Mouse (Mus musculus): ENCODE data around the gene Tgds. TPM values are rescaled to one million over a fixed set of nuclear protein-coding genes. Genes with fewer than 3 reads are reported as not detected.

Gene Tgds
- polyA plus RNA-seq, 1 experiment from 2014 or later = 35.9 TPM

DNA sequence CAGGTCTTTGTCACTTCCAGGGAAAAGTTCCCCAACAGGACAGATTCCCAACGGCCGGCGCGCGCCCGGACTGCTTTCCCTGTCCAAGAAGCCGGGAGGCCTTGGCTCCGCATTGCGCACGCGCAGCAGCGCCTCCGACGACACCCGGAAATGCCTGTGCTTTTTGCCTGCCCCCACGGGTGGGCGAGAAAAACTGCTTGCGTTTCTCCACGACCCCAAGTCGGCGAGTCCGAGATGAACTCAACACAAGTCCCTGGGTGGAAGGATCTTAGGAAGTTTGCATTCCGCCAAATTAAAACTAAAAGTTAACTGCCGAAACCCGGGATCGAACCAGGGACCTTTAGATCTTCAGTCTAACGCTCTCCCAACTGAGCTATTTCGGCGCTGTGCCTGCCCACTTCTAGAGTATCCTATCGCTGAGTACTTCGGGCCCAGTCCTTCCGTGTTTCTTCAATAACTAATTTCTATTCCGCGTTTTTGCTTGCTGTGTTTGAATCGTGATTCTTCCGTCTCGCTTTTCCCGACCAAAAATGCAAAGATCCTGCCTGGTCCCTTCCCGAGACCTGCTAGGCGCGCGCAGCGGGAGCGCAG, 43.2 kb downstream of the Tgds start:
- Histone ChIP-seq H3K9me3 (replicated peaks; ENCODE audit: control insufficient read depth, low read length) (no peaks in the 10 kb centered on the region), H3K27me3 (ENCODE audit: control insufficient read depth, insufficient read depth, low read length) (no peaks in the 10 kb centered on the region), H3K4me2 (peak overlapping the region; percentile 67), H3K4me1 (ENCODE audit: control insufficient read depth, insufficient read depth, low read length) (no peaks in the 10 kb centered on the region), H3K9ac (ENCODE audit: low read depth, low read length) (peak overlapping the region; percentile 67), H3K27ac (ENCODE audit: low read depth, low read length) (no peak overlapping the region), H3K36me3 (ENCODE audit: control insufficient read depth, insufficient read depth, low read length) (no peaks in the 10 kb centered on the region), H3K4me3 (ENCODE audit: low read depth, low read length) (peak overlapping the region; percentile 62)
- peak; percentile 86 for ATAC-seq (replicated peaks; ENCODE audit: insufficient number of reproducible peaks, low FRiP score, low TSS enrichment)
- under 1% methylated on average over 44 of the region's 44 CpGs for WGBS (ENCODE audit: insufficient replicate concordance)

DNA sequence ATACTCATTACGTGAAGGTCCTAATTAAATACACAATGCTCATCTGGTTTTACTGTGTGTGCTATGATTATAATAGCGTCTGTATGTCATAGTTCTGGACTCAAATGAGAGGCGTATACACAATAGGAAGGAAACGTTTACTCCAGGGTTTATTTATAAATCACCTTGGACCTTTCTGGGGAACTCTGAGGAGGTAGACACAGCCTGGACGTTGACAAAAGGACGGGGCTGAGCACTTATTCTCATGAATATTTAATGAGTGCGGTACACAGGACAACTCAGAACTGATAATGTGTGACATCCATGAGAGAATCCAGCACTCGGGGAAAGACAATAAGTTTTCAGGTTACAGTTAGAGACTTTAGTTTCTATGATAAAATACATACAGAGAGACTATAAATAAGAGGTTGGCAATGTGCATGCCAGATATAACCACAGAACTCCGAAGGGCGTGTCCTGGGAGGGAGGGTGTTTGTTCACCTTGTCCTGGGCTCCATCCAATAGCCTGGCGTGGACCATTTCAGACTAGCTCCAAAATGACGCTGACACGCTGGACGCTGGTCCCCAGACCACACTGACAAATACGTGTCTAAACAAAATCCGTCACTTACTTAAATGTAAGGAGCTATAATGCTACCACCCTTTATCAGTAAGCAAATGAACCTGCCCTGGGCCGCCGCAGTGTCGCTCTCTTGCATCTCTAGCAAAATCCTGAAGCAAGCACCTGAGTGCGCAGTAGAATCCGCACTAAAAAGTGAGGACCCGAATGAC, 43.9 kb downstream of the Tgds start:
- Histone ChIP-seq H3K36me3 (ENCODE audit: control insufficient read depth, insufficient read depth, low read length) (no peaks in the 10 kb centered on the region), H3K4me3 (ENCODE audit: low read depth, low read length) (peak overlapping the region; percentile 62), H3K9ac (ENCODE audit: low read depth, low read length) (peak overlapping the region; percentile 67), H3K4me2 (peak overlapping the region; percentile 67), H3K9me3 (replicated peaks; ENCODE audit: control insufficient read depth, low read length) (no peaks in the 10 kb centered on the region), H3K4me1 (ENCODE audit: control insufficient read depth, insufficient read depth, low read length) (no peaks in the 10 kb centered on the region), H3K27me3 (ENCODE audit: control insufficient read depth, insufficient read depth, low read length) (no peaks in the 10 kb centered on the region), H3K27ac (ENCODE audit: low read depth, low read length) (no peak overlapping the region)
- ATAC-seq (replicated peaks; ENCODE audit: insufficient number of reproducible peaks, low FRiP score, low TSS enrichment) = no peak; the same call in 1 of the 2 replicates
- WGBS (ENCODE audit: insufficient replicate concordance) = 16% methylated on average over 22 of the region's 22 CpGs

GRCm38 (mm10) chr14:118086271-118087035, 46.1 kb downstream of the Tgds start:
- 46% methylated on average over 5 of the region's 5 CpGs for WGBS (ENCODE audit: insufficient replicate concordance)
- no peaks in the 10 kb centered on the region for H3K27me3 ChIP-seq (ENCODE audit: control insufficient read depth, insufficient read depth, low read length)
- no peak for ATAC-seq (replicated peaks; ENCODE audit: insufficient number of reproducible peaks, low FRiP score, low TSS enrichment)

GRCm38 (mm10) chr14:118083851-118084250, 48.7 kb downstream of the Tgds start:
- ATAC-seq (replicated peaks; ENCODE audit: insufficient number of reproducible peaks, low FRiP score, low TSS enrichment) = no peak
- H3K4me1 ChIP-seq (ENCODE audit: control insufficient read depth, insufficient read depth, low read length) = no peaks in the 10 kb centered on the region
- H3K27ac ChIP-seq (ENCODE audit: low read depth, low read length) = no peak overlapping the region
- H3K9me3 ChIP-seq (replicated peaks; ENCODE audit: control insufficient read depth, low read length) = no peaks in the 10 kb centered on the region
- 82% methylated on average over 6 of the region's 6 CpGs for WGBS (ENCODE audit: insufficient replicate concordance)
- no peak overlapping the region for H3K4me3 ChIP-seq (ENCODE audit: low read depth, low read length)
- no peaks in the 10 kb centered on the region for H3K27me3 ChIP-seq (ENCODE audit: control insufficient read depth, insufficient read depth, low read length)
- no peak overlapping the region for H3K4me2 ChIP-seq
- H3K9ac ChIP-seq (ENCODE audit: low read depth, low read length) = no peak overlapping the region
- H3K36me3 ChIP-seq (ENCODE audit: control insufficient read depth, insufficient read depth, low read length) = no peaks in the 10 kb centered on the region

More at GRCm38 (mm10) chr14:118086271-118087035, 46.1 kb downstream of the Tgds start:
- H3K4me3 ChIP-seq (ENCODE audit: low read depth, low read length) = no peak overlapping the region
- no peaks in the 10 kb centered on the region for H3K9me3 ChIP-seq (replicated peaks; ENCODE audit: control insufficient read depth, low read length)
- no peak overlapping the region for H3K27ac ChIP-seq (ENCODE audit: low read depth, low read length)
- H3K4me1 ChIP-seq (ENCODE audit: control insufficient read depth, insufficient read depth, low read length) = no peaks in the 10 kb centered on the region
- H3K9ac ChIP-seq (ENCODE audit: low read depth, low read length) = no peak overlapping the region
- H3K4me2 ChIP-seq = no peak overlapping the region
- H3K36me3 ChIP-seq (ENCODE audit: control insufficient read depth, insufficient read depth, low read length) = no peaks in the 10 kb centered on the region

DNA sequence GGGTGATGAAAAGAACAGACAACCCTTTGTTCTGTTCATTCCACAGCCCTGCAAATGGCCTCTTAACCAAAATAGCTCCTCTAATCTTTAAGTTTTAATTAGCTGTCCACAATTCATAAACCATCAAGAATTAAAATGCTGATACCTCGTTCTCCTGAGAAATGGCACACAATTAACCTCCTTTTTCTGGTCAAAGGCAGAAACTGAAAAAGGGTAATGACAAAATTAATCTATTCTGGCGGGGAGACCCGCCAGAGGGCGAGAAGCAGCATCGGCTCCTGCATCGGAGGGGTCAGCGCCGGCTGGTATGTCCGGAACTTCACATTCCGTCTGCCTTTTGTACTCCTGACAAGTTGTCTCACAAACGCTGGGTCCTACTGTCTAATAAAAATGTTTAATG, 51.9 kb downstream of the Tgds start:
- no peaks in the 10 kb centered on the region for H3K4me1 ChIP-seq (ENCODE audit: control insufficient read depth, insufficient read depth, low read length)
- H3K36me3 ChIP-seq (ENCODE audit: control insufficient read depth, insufficient read depth, low read length) = no peaks in the 10 kb centered on the region
- no peak overlapping the region for H3K4me3 ChIP-seq (ENCODE audit: low read depth, low read length)
- WGBS (ENCODE audit: insufficient replicate concordance) = 40% methylated on average over 11 of the region's 11 CpGs
- ATAC-seq (replicated peaks; ENCODE audit: insufficient number of reproducible peaks, low FRiP score, low TSS enrichment) = no peak
- H3K27ac ChIP-seq (ENCODE audit: low read depth, low read length) = no peak overlapping the region
- no peaks in the 10 kb centered on the region for H3K27me3 ChIP-seq (ENCODE audit: control insufficient read depth, insufficient read depth, low read length)
- H3K9ac ChIP-seq (ENCODE audit: low read depth, low read length) = no peak overlapping the region
- no peaks in the 10 kb centered on the region for H3K9me3 ChIP-seq (replicated peaks; ENCODE audit: control insufficient read depth, low read length)
- H3K4me2 ChIP-seq = peak overlapping the region; percentile 25; the same call in 1 of the 2 replicates

GRCm38 (mm10) chr14:118070100-118070499, 62.5 kb downstream of the Tgds start:
- H3K9ac ChIP-seq (ENCODE audit: low read depth, low read length) = no peak overlapping the region
- H3K36me3 ChIP-seq (ENCODE audit: control insufficient read depth, insufficient read depth, low read length) = no peaks in the 10 kb centered on the region
- no peaks in the 10 kb centered on the region for H3K27me3 ChIP-seq (ENCODE audit: control insufficient read depth, insufficient read depth, low read length)
- no peaks in the 10 kb centered on the region for H3K9me3 ChIP-seq (replicated peaks; ENCODE audit: control insufficient read depth, low read length)
- WGBS (ENCODE audit: insufficient replicate concordance) = 74% methylated on average over 12 of the region's 12 CpGs
- H3K4me2 ChIP-seq = no peak overlapping the region
- H3K27ac ChIP-seq (ENCODE audit: low read depth, low read length) = no peak overlapping the region
- no peak overlapping the region for H3K4me3 ChIP-seq (ENCODE audit: low read depth, low read length)
- ATAC-seq (replicated peaks; ENCODE audit: insufficient number of reproducible peaks, low FRiP score, low TSS enrichment) = no peak
- no peaks in the 10 kb centered on the region for H3K4me1 ChIP-seq (ENCODE audit: control insufficient read depth, insufficient read depth, low read length)

GRCm38 (mm10) chr14:118069439-118070079, 63.0 kb downstream of the Tgds start:
- Histone ChIP-seq H3K9ac (ENCODE audit: low read depth, low read length) (no peak overlapping the region), H3K9me3 (replicated peaks; ENCODE audit: control insufficient read depth, low read length) (no peaks in the 10 kb centered on the region), H3K36me3 (ENCODE audit: control insufficient read depth, insufficient read depth, low read length) (no peaks in the 10 kb centered on the region), H3K4me1 (ENCODE audit: control insufficient read depth, insufficient read depth, low read length) (no peaks in the 10 kb centered on the region), H3K27ac (ENCODE audit: low read depth, low read length) (no peak overlapping the region), H3K4me2 (no peak overlapping the region), H3K27me3 (ENCODE audit: control insufficient read depth, insufficient read depth, low read length) (no peaks in the 10 kb centered on the region), H3K4me3 (ENCODE audit: low read depth, low read length) (no peak overlapping the region)
- WGBS (ENCODE audit: insufficient replicate concordance) = 79% methylated on average over 12 of the region's 12 CpGs
- no peak for ATAC-seq (replicated peaks; ENCODE audit: insufficient number of reproducible peaks, low FRiP score, low TSS enrichment)

Data from heart, embryonic 11.5 days (tissue).